Mouse (Mus musculus) cerebellum, adult 11 months (tissue): Measurements from ENCODE around the gene Stard9.
"Not testable (repeated sequence)": the region's sequence is repeated elsewhere in the genome, so short reads cannot be mapped to it uniquely, and the experiment has no call there.

Experiments used
- DNase-seq: peaks from one replicate; pipeline ENCODE4 v3.0.0; 2022

Stard9 gene

GRCm38 (mm10) chr2:120655905-120656304, 27.0 kb downstream of the Stard9 start:
- no peak for DNase-seq

DNA sequence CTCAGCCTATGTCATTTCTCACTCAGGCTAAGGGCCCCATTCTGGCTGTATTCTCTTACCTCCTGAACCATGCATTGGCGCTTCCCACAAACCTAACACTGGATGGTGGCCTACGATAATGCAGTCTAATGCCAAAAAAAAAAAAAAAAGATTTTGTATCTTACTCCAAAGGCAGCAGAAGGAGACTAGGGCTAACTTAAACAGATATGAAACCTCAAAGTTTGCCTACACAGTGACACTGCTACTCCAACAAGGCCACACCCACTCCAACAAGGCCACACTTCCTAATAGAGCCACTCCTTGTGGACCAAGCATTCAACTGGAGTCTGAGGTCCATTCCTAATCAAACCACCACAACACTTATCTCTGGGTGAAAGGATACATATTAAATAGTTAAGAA, 27.8 kb downstream of the Stard9 start:
- DNase-seq, result no peak

DNA sequence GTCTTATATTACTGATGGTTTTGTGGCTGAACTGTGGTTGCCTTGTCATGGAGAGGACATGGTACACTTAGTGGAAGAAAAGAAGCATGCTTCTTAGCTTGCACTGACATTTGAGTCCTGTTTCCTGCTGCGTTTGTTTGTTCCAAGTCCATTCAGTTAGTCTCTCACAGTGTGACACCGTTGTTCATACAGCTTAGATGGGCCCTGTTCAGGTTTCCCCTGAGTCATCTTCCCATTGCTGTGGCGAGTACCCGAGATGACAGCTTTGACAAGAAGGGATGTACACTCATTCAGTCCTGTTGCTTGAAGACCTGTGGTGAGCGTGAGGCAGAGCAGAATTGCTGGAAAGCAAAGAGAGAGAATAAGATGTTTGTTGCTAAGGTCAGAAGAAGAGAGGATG, 29.6 kb downstream of the Stard9 start:
- no peak for DNase-seq

DNA sequence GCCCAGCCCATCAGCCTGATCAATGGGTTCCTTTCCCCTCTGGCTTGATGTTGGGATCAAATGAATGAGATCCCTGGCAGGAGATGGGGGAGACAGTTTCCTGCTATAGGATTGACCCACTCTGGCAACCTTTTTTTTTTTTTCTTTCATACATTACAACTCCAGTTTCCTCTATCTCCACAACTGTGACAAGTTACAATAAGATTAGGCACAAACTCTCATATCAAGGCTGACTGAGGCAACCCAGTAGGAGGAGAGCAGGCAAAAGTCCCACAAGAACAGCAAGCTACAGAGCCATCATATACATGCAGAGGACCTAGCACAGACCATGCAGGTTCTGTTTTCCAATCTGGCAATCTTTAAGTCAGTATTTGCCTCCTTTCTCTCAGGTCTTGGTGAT, 30.4 kb downstream of the Stard9 start:
- DNase-seq, result no peak

DNA sequence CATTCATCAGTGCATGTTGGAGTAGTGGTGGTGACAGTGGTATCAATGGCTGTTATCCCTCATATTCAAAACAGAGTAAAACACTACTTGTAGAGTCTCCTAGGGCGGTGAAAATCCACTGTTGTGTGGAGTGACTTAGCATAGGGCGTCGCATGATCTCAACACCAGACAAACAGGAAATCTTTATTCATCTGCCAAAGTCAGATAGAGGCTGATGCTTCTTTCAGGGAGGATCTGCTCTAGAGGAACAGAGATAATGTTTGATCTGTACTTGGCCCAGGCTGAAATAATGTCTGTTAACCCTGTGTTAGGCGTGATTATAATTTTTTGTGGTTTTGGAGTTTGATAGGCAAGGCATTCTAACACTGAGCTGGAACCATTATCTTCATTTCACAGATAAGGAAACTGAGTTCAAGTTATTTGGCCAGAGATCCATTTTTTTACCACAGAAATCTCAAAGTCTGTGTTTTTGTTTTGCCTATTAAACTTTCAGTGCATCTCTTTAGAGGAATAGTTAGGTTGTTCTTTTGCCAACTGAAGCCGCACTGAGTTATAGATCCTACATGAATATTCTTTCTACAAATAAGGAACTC, 31.7 kb downstream of the Stard9 start:
- no peak for DNase-seq

- no peak for DNase-seq
These were observed 33.8 kb downstream of the Stard9 start for GRCm38 (mm10) chr2:120662766-120663165.

DNA sequence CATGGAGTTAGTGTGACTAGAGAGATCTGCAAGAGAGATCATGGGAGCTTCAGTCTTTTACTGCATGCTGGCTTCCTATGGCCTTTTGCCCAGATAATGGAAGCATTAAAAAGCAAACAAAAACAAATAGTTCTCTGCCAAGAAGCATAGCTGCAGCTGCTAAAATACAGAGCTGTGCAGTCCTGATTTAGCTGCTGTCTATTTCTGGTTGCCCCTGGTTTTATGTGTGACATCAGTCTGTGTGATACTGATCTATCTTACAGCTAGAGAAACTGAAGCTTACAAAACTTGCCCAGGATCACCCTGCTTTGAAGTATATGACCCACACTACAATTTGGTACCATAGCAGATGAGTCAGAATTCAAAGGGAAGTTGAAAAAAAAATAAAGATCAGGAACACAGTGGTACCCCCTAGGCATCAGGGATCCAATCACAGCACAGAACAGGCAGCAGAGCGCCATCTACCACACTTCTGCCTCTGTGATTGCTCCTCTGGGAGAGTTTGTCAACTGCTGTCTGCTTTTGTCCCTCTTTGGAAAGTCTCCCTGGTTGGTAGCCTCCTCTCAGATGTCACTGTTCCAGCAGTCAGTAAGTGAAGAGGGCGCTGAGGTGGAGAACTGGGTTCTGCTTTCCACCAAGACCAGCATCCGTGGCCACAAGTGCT, 34.7 kb downstream of the Stard9 start:
- no peak for DNase-seq

- DNase-seq, result no peak
These were observed 38.5 kb downstream of the Stard9 start for GRCm38 (mm10) chr2:120667446-120667845.

DNA sequence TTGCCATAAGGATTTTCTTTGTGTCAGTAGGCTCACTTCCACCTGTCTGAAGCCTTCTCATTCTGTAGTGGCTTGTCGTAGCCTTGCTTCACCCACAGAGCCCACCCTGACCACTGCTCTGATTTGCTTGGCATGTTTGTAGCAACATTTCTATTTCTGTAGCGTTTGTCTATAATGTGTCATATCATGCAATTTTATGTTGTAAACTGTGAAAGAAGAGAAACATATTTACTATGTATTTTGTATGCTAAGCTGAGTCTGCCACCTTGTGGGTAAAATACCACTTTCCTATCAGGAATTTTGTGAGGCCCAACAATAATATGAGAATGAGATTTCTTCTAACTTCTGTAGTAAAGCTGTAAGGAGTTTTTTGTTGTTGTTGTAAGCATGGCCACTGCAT, 41.3 kb downstream of the Stard9 start:
- DNase-seq, result no peak

DNA sequence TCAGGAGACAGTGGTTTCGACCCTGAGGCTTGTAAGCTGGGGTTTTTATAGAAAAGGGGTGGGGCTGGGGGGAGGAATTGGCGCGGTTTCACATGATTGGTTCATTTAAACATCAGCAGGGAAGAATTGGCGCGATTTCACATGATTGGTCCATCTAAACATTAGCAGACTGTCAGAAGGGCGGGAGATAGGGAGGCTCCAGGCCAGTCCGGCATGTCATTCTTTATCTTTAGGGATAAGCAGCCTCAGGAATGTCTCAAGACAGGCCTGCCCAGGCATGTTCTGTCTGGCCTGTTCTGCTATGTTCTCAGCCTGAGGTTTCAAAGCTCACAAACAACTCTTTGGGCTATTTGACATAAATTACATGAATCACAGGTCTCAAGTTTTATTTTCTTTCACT, 52.2 kb downstream of the Stard9 start:
- not testable (repeated sequence) for DNase-seq

- DNase-seq, result no peak
These were observed 68.8 kb downstream of the Stard9 start for GRCm38 (mm10) chr2:120697767-120698166.

GRCm38 (mm10) chr2:120700379-120700885, 71.5 kb downstream of the Stard9 start:
- DNase-seq, result no peak

DNA sequence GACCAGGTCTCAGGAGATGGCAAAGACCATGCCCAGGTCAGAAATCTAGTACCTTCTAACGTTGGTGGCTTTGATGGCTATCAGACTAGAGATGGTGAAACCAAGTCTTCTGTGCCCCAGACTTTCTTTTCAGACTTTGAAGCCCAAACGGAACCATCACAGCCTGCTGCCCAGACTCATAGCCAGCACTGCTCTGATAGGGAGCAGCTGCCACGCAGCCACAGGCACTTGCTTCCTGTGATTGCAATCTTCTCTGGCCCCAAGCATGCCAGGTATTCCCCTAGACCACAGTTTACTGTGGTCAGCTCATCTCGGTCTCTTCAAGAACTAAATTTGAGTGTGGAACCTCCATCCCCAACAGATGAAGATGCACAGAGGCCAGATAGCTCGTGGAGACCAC, 73.8 kb downstream of the Stard9 start:
- no peak for DNase-seq

DNA sequence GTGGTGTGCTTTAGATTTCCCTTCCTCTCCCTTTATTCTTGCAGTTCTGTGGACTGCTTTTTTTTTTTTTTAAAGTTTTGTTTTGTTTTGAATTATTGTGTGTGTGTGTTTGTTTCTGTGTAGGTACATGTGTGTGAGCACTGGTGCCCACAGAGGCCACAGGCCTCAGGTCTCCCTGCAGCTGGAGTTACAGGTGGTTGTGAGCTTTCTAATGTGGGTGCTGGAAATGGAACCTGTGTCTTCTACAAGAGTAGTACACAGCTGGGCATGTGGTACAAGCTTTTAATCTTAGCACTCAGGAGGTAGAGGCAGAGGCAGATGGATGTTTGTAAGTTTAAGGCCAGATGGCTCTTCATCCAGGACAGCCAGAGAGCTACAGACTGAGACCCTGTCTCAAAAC, 78.1 kb downstream of the Stard9 start:
- no peak for DNase-seq

- no peak for DNase-seq
These were observed 81.2 kb downstream of the Stard9 start for GRCm38 (mm10) chr2:120710154-120710553.

DNA sequence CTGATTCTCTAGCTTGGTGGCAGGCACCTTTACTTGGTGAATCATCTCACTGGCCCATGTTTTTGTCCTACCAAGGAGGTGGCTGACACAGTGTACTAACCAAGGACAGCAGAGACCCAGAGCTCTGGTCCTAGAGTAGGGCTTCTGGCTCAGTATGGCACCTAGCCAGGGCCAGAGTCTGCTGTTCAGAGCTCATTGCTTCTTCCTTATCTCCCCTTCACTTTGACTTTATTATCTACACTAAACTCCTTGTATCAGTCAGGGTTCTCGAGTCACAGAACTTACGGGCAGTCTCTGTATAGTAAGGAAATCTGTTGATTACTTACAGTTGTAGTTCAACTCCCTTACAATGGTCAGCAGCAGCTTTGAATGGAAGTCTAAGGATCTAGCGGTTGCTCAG, 82.0 kb downstream of the Stard9 start:
- no peak for DNase-seq

DNA sequence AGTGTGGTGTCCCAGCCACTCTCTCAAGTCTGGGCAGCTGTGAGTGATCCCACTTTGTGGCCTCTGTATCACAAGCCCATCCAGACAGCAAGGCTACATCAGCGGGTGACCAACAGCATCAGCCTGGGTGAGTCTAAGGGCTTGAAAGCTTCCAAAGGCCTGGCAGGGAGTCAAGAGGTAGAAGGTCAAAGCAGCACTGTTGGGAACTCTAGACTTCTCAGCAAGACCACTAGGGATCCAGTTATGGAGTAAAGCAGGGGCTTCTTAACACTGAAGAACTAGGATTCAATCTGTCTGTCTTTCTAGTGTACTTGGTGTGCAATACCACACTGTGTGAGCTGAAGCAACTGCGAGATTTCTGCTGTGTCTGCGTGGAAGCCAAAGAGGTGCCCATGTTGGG, 84.5 kb downstream of the Stard9 start:
- no peak for DNase-seq

- no peak for DNase-seq
These were observed 89.6 kb downstream of the Stard9 start for GRCm38 (mm10) chr2:120718496-120718895.

DNA sequence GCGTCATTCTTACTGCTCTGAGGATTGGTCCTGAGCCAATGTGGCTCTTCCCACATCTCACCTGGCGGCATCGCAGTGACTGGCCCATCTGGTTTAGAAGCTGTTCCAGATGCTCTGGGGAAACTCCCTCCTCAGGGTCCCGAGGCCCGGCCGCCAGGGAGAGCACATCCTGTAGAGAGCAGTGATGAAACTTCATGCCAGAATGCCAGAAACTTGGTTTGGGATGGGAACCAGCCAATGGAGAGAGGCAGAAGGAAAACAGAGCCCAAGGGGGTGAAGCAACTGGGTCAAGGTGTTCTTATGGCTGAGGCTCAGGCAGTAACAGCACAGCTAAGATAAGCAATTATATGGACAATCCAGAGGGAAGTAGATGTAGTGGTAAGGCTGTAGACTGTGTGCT, 91.9 kb downstream of the Stard9 start:
- no peak for DNase-seq

DNA sequence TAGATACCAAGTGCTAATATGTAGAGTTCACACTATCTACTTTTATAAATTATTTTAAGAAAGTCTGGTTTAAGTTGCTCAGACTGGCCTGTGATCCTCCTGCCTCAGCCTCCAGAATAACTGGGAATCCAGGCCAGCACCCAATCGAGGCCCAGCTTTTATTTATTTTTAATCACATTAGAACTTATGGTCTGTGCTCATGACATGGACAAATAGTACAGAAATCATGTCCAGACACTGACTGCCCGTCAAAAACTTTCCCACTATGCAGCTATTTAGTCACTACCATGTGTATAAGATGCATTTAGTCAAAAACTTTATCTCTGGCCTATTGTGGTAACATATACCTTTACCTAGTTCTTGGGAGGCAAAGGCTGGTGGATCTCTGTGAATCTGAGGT, 93.0 kb downstream of the Stard9 start:
- no peak for DNase-seq

DNA sequence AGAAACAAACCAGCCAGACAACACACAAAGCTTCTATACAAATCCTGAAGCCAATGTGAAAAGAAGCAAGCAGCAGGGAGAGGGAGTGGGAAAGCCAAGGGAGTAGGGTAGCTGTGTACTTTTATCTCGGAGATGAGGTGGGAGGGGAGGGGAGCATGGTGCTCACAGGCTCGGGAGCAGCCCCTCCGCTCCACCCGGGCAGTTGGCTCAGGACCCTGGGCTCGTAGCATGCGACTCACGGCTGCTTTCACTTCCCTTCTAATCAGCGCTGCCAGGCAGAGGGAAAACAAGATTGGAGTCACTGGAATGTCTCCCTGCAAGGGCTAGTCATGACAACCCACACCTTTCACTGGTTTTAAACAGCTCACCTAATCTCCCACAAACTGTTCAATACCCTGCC, 93.6 kb downstream of the Stard9 start:
- DNase-seq, result no peak

GRCm38 (mm10) chr2:120723621-120724020, 94.7 kb downstream of the Stard9 start:
- no peak for DNase-seq

- no peak for DNase-seq
These were observed 95.3 kb downstream of the Stard9 start for GRCm38 (mm10) chr2:120724176-120724575.

- no peak for DNase-seq
These were observed 101.1 kb downstream of the Stard9 start for GRCm38 (mm10) chr2:120729775-120730585.
